Mouse (Mus musculus) kidney, postnatal 0 days (tissue): Measurements from ENCODE around the gene Nnat. TPM values are rescaled to one million over a fixed set of nuclear protein-coding genes. Genes with fewer than 3 reads are reported as not detected.
"Not testable (repeated sequence)": the region's sequence is repeated elsewhere in the genome, so short reads cannot be mapped to it uniquely, and the experiment has no call there.

Experiments
- ATAC-seq: fragments of 200-750 bp; cut with Nextera tagmentation; replicated peaks from 2 replicates; pipeline ENCODE4 v1.8.0; 2017; ENCODE audit warnings: low read depth, moderate number of reproducible peaks, moderate TSS enrichment, moderate library complexity; ENCODE audit not compliant: low FRiP score
- DNase-seq: peaks from one replicate; pipeline ENCODE4 v3.0.0-alpha.2; 2016; ENCODE audit warnings: low spot score
- H3K27ac ChIP-seq: fragments of 300-500 bp; sonication (generic); 2 replicates; pipeline ENCODE4 v1.5.1; 2014; ENCODE audit warnings: mild to moderate bottlenecking
- H3K27me3 ChIP-seq: fragments of 300-500 bp; sonication (generic); 2 replicates; pipeline ENCODE4 v1.6.1; 2014; ENCODE audit warnings: low read length, mixed read lengths; ENCODE audit not compliant: insufficient read depth
- H3K36me3 ChIP-seq: fragments of 300-500 bp; sonication (generic); 2 replicates; pipeline ENCODE4 v1.6.1; 2014; ENCODE audit warnings: low read length, mixed read lengths; ENCODE audit not compliant: insufficient read depth
- H3K4me1 ChIP-seq: fragments of 300-500 bp; sonication (generic); replicated peaks from 2 replicates; pipeline ENCODE4 v1.6.1; 2014; ENCODE audit warnings: antibody characterized with exemption, low read length, mixed read lengths; ENCODE audit not compliant: insufficient read depth
- H3K4me2 ChIP-seq: fragments of 300-500 bp; sonication (generic); 2 replicates; pipeline ENCODE4 v1.6.1; 2014; ENCODE audit warnings: mild to moderate bottlenecking, low read length, moderate library complexity, mixed read lengths
- H3K4me3 ChIP-seq: fragments of 300-500 bp; sonication (generic); replicated peaks from 2 replicates; pipeline ENCODE4 v1.5.1; 2014; ENCODE audit warnings: low read depth, low read length
- H3K9ac ChIP-seq: fragments of 300-500 bp; sonication (generic); 2 replicates; pipeline ENCODE4 v1.6.1; 2014; ENCODE audit warnings: low read depth, low read length
- H3K9me3 ChIP-seq: fragments of 300-500 bp; sonication (generic); replicated peaks from 2 replicates; pipeline ENCODE4 v1.6.1; 2016; ENCODE audit warnings: low read length, inconsistent platforms, mixed read lengths
- CTCF ChIP-seq: IDR thresholded peaks from 2 replicates; pipeline ENCODE4 v1.5.1; 2016; ENCODE audit warnings: antibody characterized with exemption, low read depth, mild to moderate bottlenecking, moderate library complexity
- WGBS: fragments of 180-500 bp; shearing (Covaris S2); extraction: QIAGEN DNeasy Blood & Tissue Kit; methylation state at CpG from one replicate; pipeline ENCODE4 v1.1.7; 2014; 5-methylcytosine and 5-hydroxymethylcytosine counted together
- polyA plus RNA-seq: library from polyadenylated mRNA; unstranded; fragments of >200 nt; fragmentation: Nextera tagmentation; extraction: Ambion mirVana; gene quantifications from 2 replicates; pipeline ENCODE4 v1.2.1, GENCODE M21; 2015

Nnat gene
- polyA plus RNA-seq, 1 experiment from 2014 or later = 80.4 TPM

DNA sequence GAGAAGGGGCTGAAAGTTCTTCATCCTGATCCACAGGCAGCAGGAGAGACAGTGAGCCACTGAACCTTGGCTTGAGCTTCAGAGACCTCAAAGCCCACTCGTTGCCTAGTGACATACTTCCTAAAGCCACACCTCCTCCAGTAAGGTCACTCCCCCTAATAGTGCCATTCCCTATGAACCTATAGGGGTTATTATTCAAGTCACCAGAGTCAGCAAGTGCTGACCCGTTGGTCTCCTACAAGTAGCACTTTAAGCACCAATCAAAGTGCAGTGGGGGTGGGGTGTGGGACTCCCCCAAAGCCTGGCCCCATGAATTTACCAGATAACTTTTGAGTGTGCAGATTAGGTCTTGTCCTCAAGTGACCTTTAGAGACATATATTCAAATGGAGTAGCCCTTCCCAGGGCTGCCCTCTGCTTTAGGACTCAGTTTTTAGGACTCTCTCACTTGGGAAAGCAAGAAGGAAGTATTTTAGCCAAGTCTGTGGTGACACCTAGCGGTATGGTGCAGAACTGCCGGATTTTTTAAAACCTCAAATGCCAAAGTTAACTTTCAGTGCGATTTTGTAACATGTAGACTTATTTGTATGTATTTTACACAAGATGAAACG lies 11.4 kb downstream of the Nnat start, which contains the start of gene Blcap:
Gene Blcap (minus strand): TSS at position 51 of the 609 bp plus-strand sequence.
- 8% methylated on average over 6 of the region's 6 CpGs for WGBS
- Histone ChIP-seq H3K9ac (no peak within 1 kb of the TSS), H3K4me1 (0 out of 2 replicates have a peak, but pooled peaks cover 6% of the 10 kb centered on the region), H3K4me2 (no peak within 1 kb of the TSS), H3K27me3 (no peaks in the 10 kb centered on the region), H3K9me3 (no peaks in the 10 kb centered on the region), H3K27ac (no peak within 1 kb of the TSS), H3K4me3 (no peak within 1 kb of the TSS), H3K36me3 (no peaks in the 10 kb centered on the region)
- TF ChIP-seq CTCF = peak; percentile 91
- ATAC-seq (no peak), DNase-seq (peak; percentile 82)

DNA sequence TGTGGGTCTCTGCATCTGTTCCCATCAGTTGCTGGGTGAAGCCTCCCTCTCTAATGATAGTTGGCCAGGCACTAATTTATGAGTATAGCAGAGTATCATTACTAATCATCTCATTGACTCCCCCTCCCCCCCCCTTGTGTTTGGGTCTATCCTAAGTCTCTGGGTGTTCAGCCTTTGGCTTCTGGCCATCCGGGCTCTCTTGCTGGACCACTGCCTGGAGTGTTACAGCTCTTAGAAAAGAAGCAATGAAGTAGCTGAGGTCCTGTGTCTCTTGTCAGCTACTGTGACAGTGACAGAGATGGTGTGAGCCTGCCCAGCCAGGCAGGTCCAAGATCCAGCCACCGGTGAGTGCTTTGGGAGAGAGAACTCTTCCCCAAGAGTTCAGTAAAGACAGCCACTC lies 12.9 kb downstream of the Nnat start:
- H3K9me3 ChIP-seq = no peaks in the 10 kb centered on the region
- H3K9ac ChIP-seq = no peak overlapping the region
- TF ChIP-seq CTCF = no peak
- no peaks in the 10 kb centered on the region for H3K27me3 ChIP-seq
- no peaks in the 10 kb centered on the region for H3K36me3 ChIP-seq
- no peaks in the 10 kb centered on the region for H3K4me1 ChIP-seq
- no peak overlapping the region for H3K4me2 ChIP-seq
- ATAC-seq (no peak), DNase-seq (no peak)
- WGBS = 50% methylated on average over 2 of the region's 2 CpGs
- H3K27ac ChIP-seq = no peak overlapping the region
- H3K4me3 ChIP-seq = no peak overlapping the region

DNA sequence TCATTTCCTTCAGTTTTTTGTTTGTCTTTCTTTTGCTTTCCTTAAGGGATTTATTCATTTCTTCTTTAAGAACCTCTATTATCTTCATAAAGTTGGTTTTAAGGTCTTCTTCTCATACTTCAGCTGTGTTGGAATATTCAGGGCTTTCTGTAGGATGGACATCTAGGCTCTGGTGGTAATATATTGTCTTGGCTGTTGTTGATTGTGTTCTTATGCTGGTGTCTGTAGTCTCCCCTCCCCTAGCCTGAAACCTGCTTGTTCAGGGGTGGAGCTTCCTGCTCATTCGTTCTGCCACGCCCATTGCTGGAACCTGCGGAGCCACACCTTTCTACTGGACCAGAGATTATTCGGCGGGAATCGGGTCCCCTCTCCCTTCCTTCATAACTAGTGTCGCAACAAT lies 25.5 kb downstream of the Nnat start:
- H3K4me3 ChIP-seq = not testable (repeated sequence)

DNA sequence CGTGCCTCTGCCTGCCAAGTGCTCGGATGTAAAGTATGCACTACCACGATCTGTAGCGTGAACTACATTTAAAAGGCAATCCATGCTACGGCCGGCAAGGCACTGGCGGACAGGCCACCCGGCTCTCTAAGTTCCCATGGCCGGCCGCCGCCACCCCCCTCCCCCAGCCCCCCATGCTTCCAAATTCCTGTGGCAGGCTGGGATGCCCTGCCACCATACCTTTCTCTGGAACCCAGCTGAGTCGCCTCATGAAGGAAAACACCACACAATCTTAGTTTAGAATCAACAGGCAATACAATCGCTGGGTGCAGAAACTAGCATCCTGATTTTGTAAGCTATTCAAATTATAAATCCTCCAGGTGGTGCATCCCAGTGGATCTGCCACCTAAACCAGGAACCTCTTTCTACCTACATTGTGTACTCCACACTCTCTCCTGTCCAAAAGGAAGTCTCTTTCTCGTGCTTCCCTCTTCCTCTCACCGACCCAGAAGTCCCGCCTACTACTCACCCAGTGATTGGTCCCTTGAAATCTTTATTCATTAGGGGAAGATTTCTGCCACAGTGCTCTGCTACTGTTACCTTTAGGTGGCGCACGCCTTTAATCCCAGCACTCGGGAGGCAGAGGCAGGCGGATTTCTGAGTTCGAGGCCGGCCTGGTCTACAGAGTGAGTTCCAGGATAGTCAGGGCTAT lies 37.1 kb downstream of the Nnat start:
- 65% methylated on average over 22 of the region's 22 CpGs for WGBS
- no peak overlapping the region for H3K4me2 ChIP-seq
- TF ChIP-seq CTCF = no peak
- no peaks in the 10 kb centered on the region for H3K4me1 ChIP-seq
- ATAC-seq (no peak), DNase-seq (no peak)
- no peak overlapping the region for H3K4me3 ChIP-seq
- H3K27ac ChIP-seq = no peak overlapping the region
- no peak overlapping the region for H3K9ac ChIP-seq
- no peaks in the 10 kb centered on the region for H3K27me3 ChIP-seq
- no peaks in the 10 kb centered on the region for H3K36me3 ChIP-seq
- no peaks in the 10 kb centered on the region for H3K9me3 ChIP-seq

More for the DNA sequence above, 25.5 kb downstream of the Nnat start:
- not testable (repeated sequence) for H3K27ac ChIP-seq, H3K9ac ChIP-seq, H3K4me2 ChIP-seq, H3K9me3 ChIP-seq, DNase-seq, H3K27me3 ChIP-seq, ATAC-seq, H3K36me3 ChIP-seq, H3K4me1 ChIP-seq
- WGBS = 37% methylated on average over 7 of the region's 7 CpGs

DNA sequence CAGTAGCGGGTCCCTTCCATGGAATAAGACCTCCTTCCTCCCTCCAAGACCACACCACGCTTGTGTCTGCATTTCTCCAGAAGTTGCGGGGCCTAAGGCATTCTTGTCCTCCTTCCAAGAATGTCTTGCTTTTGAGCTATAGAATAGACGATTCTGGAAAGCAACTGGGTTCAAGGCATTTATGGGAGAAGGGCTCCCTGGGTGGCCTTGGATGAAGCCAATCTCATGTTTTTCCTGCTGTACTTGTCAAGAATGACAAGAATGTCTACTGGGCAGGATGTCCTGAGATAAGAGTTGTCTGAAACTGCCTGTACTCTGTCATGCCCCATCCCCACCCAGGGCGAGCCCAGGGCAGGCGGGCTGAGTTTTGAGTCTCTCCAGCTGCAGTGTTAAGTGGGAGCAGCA lies 41.6 kb downstream of the Nnat start:
- 51% methylated on average over 6 of the region's 6 CpGs for WGBS
- H3K27ac ChIP-seq = no peak overlapping the region; the same call in 1 of the 2 replicates

DNA sequence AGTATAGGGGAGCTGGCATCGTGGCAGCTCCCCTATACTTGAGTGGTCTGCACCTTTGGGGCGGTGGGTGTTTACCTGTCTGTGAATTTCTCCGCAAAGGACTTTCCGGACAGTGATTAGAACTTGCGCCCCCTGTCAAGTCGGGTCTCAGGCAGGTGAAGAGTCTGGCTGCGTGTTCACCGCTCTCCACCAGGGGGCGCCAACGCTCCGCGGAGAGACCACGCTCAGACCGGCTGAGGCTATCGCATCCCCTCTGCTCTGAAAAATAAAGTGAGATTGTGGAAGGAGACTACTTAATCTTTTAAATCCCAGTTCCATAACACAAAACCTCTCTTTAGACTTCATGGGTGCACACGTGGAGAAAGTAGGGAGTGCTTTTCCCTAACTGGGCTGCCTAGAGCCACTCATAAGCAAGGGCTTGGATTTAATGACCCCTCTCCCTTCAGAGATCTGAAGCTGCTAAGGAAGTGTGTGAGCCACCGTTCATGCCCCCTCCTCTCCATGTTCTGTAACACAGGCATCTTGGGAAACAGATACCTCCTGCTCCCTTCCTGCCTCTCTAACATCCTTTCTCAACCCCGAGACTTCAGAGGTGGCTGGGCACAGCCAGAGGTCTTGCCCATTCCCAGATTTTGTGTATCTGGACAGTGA lies 45.3 kb downstream of the Nnat start:
- H3K4me1 ChIP-seq = no peaks in the 10 kb centered on the region
- H3K9me3 ChIP-seq = no peaks in the 10 kb centered on the region
- ATAC-seq (no peak), DNase-seq (peak; percentile 83)
- no peak overlapping the region for H3K9ac ChIP-seq
- peak; percentile 99 for TF ChIP-seq CTCF
- H3K36me3 ChIP-seq = no peaks in the 10 kb centered on the region
- no peak overlapping the region for H3K27ac ChIP-seq
- H3K4me3 ChIP-seq = no peak overlapping the region
- no peak overlapping the region for H3K4me2 ChIP-seq
- H3K27me3 ChIP-seq = no peaks in the 10 kb centered on the region
- 5% methylated on average over 18 of the region's 18 CpGs for WGBS

More for the DNA sequence above, 41.6 kb downstream of the Nnat start:
- Histone ChIP-seq H3K9ac (no peak overlapping the region), H3K36me3 (no peaks in the 10 kb centered on the region), H3K9me3 (no peaks in the 10 kb centered on the region), H3K27me3 (no peaks in the 10 kb centered on the region), H3K4me2 (no peak overlapping the region), H3K4me3 (no peak overlapping the region), H3K4me1 (no peaks in the 10 kb centered on the region)
- no peak for TF ChIP-seq CTCF
- ATAC-seq (peak; percentile 68; the same call in 1 of the 2 replicates), DNase-seq (peak; percentile 80)
